Mouse (Mus musculus): ENCODE measurements around the gene Naxd. TPM values are rescaled to one million over a fixed set of nuclear protein-coding genes. Genes with fewer than 3 reads are reported as not detected.

The Naxd gene
- 123 and 129 TPM in 2 replicates for polyA plus RNA-seq (2012; rRNA removed; ENCODE audit: low replicate concordance)

DNA sequence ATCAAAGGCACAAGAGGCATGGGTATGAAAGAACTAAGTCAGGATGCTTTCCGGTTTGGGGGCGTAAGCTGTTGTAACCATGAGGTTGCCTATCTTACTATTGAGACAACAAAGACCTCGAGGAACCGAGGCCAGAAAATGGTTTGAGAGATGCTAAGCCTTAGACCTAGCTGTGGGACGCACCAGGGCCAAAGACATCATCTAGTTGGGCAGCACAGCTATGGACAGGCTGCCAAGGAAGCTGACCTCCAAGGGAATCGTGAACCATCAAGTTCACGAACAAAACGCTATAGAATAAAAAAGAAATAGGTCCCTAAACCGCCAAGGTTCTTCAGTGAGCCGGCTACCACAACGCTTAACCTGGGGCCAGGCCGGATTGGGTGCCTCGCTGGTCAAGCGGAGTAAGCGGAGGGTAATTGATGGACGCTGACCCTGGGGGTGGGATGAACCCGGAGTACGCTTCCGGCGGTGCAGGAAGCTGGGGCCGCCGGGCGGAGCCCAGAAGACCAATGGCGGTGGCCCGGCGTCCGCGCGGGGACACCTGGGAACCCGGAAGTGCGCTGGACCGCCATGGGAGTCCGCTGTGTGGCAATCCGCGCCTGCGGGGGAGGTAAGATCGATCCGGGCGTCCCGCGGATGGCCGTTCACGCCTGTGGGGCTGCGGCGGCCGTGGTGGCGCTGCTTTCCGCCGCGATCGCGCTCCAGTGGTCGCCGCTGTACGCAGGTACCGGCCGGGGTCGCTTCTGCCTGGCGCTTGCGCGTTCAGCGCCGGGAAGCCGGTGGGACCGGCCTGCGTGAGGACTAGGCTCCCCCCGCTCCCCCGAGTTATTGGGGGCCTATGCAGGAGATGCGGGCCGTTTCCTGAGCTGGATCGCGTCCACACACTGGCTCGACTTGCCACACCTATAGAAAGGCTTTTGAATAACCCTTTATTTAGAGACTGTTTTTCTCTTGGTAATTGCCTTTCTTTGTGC lies at the start of gene Naxd:
Gene Naxd, plus strand, starts transcription at position 490 of the 974 bp plus-strand sequence.

DNA sequence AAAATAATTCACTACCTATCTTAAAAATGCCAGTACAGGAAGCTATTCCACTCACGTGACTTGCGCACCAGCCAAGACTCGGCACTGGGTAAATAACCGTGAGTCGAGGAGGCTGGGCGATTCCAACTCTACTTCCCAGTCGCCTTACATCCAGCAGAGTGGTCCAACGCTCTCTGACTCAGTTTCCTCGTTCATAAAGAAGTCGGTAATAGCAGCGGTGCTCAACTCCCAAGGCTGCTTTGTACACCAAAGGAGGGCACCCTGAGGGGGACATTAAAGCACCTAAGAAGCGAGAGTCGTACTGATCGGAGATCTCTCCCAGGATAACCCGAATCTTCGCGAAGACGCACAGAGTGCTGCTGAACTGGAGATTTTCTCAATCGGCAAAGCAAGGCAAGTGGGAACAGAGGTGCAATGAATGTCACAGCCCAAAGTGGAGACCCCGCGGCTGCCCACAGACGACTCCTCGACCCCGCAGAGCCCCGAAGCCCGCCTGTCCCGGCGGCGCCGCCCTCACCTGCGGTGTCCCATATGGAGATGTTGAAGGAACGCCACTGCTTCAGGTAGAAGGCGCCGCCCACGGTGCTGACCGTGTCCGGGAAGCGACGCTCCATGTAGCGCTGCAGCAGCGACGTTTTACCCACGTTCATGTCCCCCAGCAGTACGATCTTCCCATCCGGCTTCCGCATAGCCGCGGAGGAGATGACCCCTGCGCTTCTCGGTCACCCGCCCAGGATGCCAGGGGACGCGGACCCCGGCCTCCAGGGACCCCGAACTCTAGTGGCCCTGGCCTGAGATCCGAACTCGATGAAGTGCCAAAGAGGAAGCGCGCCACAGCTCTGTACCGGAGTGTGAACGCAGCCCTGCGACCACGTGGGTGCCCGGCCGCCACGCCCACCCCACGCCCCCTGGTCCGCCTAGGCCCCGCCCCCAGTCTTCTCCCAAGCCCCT lies 19.2 kb upstream of the Naxd start, which contains the start of gene Rab20:
Gene Rab20, minus strand, starts transcription at position 900 of the 951 bp plus-strand sequence.

GRCm38 (mm10) chr8:11550281-11550948 lies 53.1 kb downstream of the Naxd start, which contains the start of gene Cars2:
Gene Cars2, minus strand, starts transcription at chr8:11550783.

GRCm38 (mm10) chr8:11554799-11555719 lies 57.8 kb downstream of the Naxd start, which contains the start of gene Ing1:
Gene Ing1, plus strand, starts transcription at chr8:11555571.

Other genes with a start within 250 kb of the Naxd start
- gene Col4a2, start 184.7 kb upstream of the Naxd start, polyA plus RNA-seq (2012; rRNA removed; ENCODE audit: low replicate concordance), result 181 and 195 TPM in 2 replicates
- 681 and 731 TPM in 2 replicates for gene Col4a1, start 184.7 kb upstream of the Naxd start, polyA plus RNA-seq (2012; rRNA removed; ENCODE audit: low replicate concordance)
- gene Rab20, start 18.8 kb upstream of the Naxd start, polyA plus RNA-seq (2012; rRNA removed; ENCODE audit: low replicate concordance), result 14.3 and 16.8 TPM in 2 replicates
- 53.8 and 58.4 TPM in 2 replicates for gene Cars2, start 53.3 kb downstream of the Naxd start, polyA plus RNA-seq (2012; rRNA removed; ENCODE audit: low replicate concordance)
- 11.3 and 12.2 TPM in 2 replicates for gene Ing1, start 58.1 kb downstream of the Naxd start, polyA plus RNA-seq (2012; rRNA removed; ENCODE audit: low replicate concordance)
- 55.6 and 62.0 TPM in 2 replicates for gene Ankrd10, start 138.3 kb downstream of the Naxd start, polyA plus RNA-seq (2012; rRNA removed; ENCODE audit: low replicate concordance)
- gene 1700016D06Rik, start 203.6 kb downstream of the Naxd start, polyA plus RNA-seq (2012; rRNA removed; ENCODE audit: low replicate concordance), result not detected in 2 replicates
- gene Arhgef7, start 230.2 kb downstream of the Naxd start, polyA plus RNA-seq (2012; rRNA removed; ENCODE audit: low replicate concordance), result 33.3 and 35.1 TPM in 2 replicates